Mouse (Mus musculus) myocyte (in vitro differentiated cells): ENCODE data around the gene Ripply3.

Source experiments
- MAX ChIP-seq: IDR thresholded peaks from one replicate; pipeline ENCODE4 v1.6.1; 2011; ENCODE audit warnings: low read depth, mild to moderate bottlenecking, control low read depth
- MYOG ChIP-seq, 3 experiments: IDR thresholded peaks; one replicate each; pipeline ENCODE4 v1.6.1; 2011; ENCODE audit warnings: control low read depth in 2 of 3, low read depth in 2 of 3, mild to moderate bottlenecking in 2 of 3; ENCODE audit not compliant: insufficient read length in 2 of 3, control insufficient read depth in 1 of 3, insufficient read depth in 1 of 3
- POLR2A ChIP-seq: IDR thresholded peaks from one replicate; pipeline ENCODE4 v1.6.1; 2011; ENCODE audit warnings: low read depth, mild to moderate bottlenecking, control low read depth, moderate library complexity; ENCODE audit not compliant: insufficient read length

DNA sequence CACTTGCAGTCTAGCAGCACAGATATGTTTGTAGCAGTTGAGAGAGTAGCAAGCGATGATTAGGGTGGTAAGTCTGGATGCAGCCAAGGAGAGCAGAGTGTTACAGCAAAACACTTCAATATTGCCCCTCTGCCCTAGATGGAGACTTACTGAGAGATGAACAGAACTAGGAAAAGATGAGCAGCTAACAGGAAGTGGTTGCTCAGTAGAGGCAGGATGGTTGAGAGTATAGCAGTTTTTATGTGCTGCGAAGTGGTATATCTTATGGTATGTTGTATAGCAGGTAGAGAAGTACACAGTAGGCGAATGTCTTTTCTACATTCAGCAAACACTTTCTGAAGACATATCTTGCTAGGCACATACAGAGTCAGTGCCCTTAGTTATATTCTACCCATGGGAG lies 55.1 kb downstream of the Ripply3 start:
- TF ChIP-seq POLR2A (no peak), MAX (no peak), MYOG (IDR thresholded peaks at IDR 0.05; ENCODE audit: control insufficient read depth in 1 of 3, insufficient read depth in 1 of 3, insufficient read length in 2 of 3, low read depth in 2 of 3) (no peak)
